Mouse (Mus musculus) frontal cortex, postnatal 25 days (tissue): ENCODE results near the gene Tmem131.

Experiments used
- DNase-seq, 2 experiments: peaks; one replicate each; pipeline ENCODE4 v3.0.0; 2022; ENCODE audit warnings: low spot score in 2 of 2

The Tmem131 gene

GRCm38 (mm10) chr1:36938348-36938747 is 5.1 kb downstream of the Tmem131 start:
- no peak for DNase-seq

- DNase-seq, result no peak
Observed at GRCm38 (mm10) chr1:36937648-36938047, 5.8 kb downstream of the Tmem131 start.

GRCm38 (mm10) chr1:36937015-36937414 is 6.5 kb downstream of the Tmem131 start:
- DNase-seq, result no peak

- DNase-seq, result no peak
Observed at GRCm38 (mm10) chr1:36936567-36936966, 6.9 kb downstream of the Tmem131 start.

GRCm38 (mm10) chr1:36934778-36935177 is 8.7 kb downstream of the Tmem131 start:
- DNase-seq, result no peak

- DNase-seq, result no peak
Observed at GRCm38 (mm10) chr1:36933965-36934585, 9.4 kb downstream of the Tmem131 start.

- DNase-seq, result no peak
Observed at GRCm38 (mm10) chr1:36932231-36932630, 11.2 kb downstream of the Tmem131 start.

- DNase-seq, result no peak
Observed at GRCm38 (mm10) chr1:36930911-36931310, 12.6 kb downstream of the Tmem131 start.

- DNase-seq, result no peak
Observed at GRCm38 (mm10) chr1:36929996-36930395, 13.5 kb downstream of the Tmem131 start.

GRCm38 (mm10) chr1:36928357-36929330 is 14.8 kb downstream of the Tmem131 start:
- no peak for DNase-seq

- no peak for DNase-seq
Observed at GRCm38 (mm10) chr1:36927569-36927968, 15.9 kb downstream of the Tmem131 start.

GRCm38 (mm10) chr1:36926738-36927137 is 16.7 kb downstream of the Tmem131 start:
- no peak for DNase-seq

- DNase-seq, result no peak
Observed at GRCm38 (mm10) chr1:36926246-36926645, 17.2 kb downstream of the Tmem131 start.

GRCm38 (mm10) chr1:36925781-36926180 is 17.7 kb downstream of the Tmem131 start:
- no peak for DNase-seq

- no peak for DNase-seq
Observed at GRCm38 (mm10) chr1:36924853-36925252, 18.6 kb downstream of the Tmem131 start.

GRCm38 (mm10) chr1:36923911-36924310 is 19.6 kb downstream of the Tmem131 start:
- DNase-seq, result no peak

GRCm38 (mm10) chr1:36922623-36923421 is 20.6 kb downstream of the Tmem131 start:
- no peak for DNase-seq

GRCm38 (mm10) chr1:36921614-36922393 is 21.7 kb downstream of the Tmem131 start:
- no peak for DNase-seq

GRCm38 (mm10) chr1:36920726-36921125 is 22.7 kb downstream of the Tmem131 start:
- no peak for DNase-seq

GRCm38 (mm10) chr1:36920154-36920716 is 23.2 kb downstream of the Tmem131 start:
- DNase-seq, result no peak

- DNase-seq, result no peak
Observed at GRCm38 (mm10) chr1:36919728-36920127, 23.7 kb downstream of the Tmem131 start.
